Mouse (Mus musculus): Measurements from ENCODE around the gene Ddx21. TPM values are rescaled to one million over a fixed set of nuclear protein-coding genes. Genes with fewer than 3 reads are reported as not detected.

The Ddx21 gene
- polyA plus RNA-seq, 1 experiment, result 2.3 TPM

DNA sequence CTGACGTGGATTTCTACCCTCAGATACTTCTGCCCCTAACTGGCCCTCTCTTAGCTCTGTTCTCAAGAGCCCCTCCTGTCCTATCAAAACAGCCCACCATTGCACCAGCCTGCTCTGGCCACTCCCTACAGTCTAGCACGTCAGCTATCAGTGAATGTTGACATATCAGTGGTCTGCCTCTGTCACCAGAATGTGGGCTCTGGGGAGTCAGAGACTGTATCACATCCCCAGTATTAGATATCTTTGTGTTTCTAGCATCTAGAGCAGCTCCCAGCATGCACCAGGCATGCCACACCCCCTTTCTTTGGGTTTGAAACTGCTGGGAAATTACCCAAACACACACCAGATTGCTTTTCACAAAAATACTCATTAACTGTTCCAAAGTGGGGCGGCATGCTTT is 61.3 kb downstream of the Ddx21 start:
- H3K27ac ChIP-seq (ENCODE audit: insufficient read depth, low read depth, low read length), result no peak overlapping the region
- WGBS, result 55% methylated on average over 3 of the region's 3 CpGs
- no peaks in the 10 kb centered on the region for H3K36me3 ChIP-seq (ENCODE audit: control insufficient read depth, insufficient read depth, low read length)
- TF ChIP-seq CTCF (IDR thresholded peaks at IDR 0.05; ENCODE audit: extremely low read depth, insufficient read length, insufficient replicate concordance, low read depth, low read length), result no peak
- no peak for TF ChIP-seq POLR2A (IDR thresholded peaks at IDR 0.05; ENCODE audit: low read depth, low read length)
- no peaks in the 10 kb centered on the region for H3K4me1 ChIP-seq (ENCODE audit: control insufficient read depth, insufficient read depth, insufficient read length, low read length)
- no peaks in the 10 kb centered on the region for H3K27me3 ChIP-seq (ENCODE audit: control insufficient read depth, insufficient read depth, low read length)
- no peak overlapping the region for H3K4me3 ChIP-seq (ENCODE audit: low read depth, low read length)

DNA sequence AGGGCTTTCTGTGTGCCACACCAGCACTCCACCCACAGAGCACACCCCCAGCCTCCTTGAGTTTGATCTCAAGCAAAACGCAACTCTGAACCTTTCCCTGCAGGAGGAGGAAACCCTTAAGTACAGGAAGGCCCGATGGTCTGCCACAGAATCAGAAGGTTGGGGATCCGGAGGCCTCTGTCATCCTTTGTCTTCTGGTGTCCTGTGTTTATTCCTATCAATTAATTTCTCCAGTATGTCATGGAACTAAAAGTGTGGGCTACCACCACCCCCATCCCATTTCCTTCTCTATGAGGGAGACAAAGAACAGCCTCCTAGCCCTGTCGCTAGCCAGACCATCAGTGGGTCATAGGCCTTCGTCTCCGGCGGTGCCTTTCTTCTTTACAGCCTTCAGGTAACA is 67.6 kb downstream of the Ddx21 start:
- Histone ChIP-seq H3K27me3 (ENCODE audit: control insufficient read depth, insufficient read depth, low read length) (no peaks in the 10 kb centered on the region), H3K4me1 (ENCODE audit: control insufficient read depth, insufficient read depth, insufficient read length, low read length) (peaks cover 3% of the 10 kb centered on the region; the same call in 1 of the 2 replicates), H3K36me3 (ENCODE audit: control insufficient read depth, insufficient read depth, low read length) (no peaks in the 10 kb centered on the region), H3K27ac (ENCODE audit: insufficient read depth, low read depth, low read length) (no peak overlapping the region), H3K4me3 (ENCODE audit: low read depth, low read length) (no peak overlapping the region)
- 73% methylated on average over 7 of the region's 7 CpGs for WGBS
- no peak for TF ChIP-seq POLR2A (IDR thresholded peaks at IDR 0.05; ENCODE audit: low read depth, low read length)

DNA sequence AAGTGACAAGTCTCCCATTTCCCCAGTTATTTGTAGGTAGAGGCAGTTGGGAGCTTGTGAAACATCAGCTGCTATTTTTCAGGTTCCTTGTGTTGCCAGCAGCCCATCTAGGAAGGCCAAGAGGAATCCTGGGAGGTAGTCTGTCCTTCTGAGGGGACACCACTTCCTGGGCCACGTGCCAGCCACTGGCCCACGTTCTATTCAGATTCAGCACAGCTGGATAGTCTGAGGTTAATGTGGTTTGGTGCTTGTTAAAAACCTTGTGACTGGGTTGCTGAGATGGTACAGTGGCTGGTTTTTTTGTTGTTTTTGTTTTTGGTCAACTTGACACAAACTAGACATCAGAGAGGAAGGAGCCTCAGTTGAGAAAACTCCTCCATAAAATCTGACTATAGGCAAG is 69.2 kb downstream of the Ddx21 start:
- H3K36me3 ChIP-seq (ENCODE audit: control insufficient read depth, insufficient read depth, low read length), result no peaks in the 10 kb centered on the region
- no peaks in the 10 kb centered on the region for H3K27me3 ChIP-seq (ENCODE audit: control insufficient read depth, insufficient read depth, low read length)
- 10% methylated on average over 2 of the region's 2 CpGs for WGBS
- TF ChIP-seq CTCF (IDR thresholded peaks at IDR 0.05; ENCODE audit: extremely low read depth, insufficient read length, insufficient replicate concordance, low read depth, low read length), result no peak
- no peak for TF ChIP-seq POLR2A (IDR thresholded peaks at IDR 0.05; ENCODE audit: low read depth, low read length)
- no peak overlapping the region for H3K4me3 ChIP-seq (ENCODE audit: low read depth, low read length)
- peaks cover 5% of the 10 kb centered on the region; the same call in 1 of the 2 replicates for H3K4me1 ChIP-seq (ENCODE audit: control insufficient read depth, insufficient read depth, insufficient read length, low read length)
- no peak overlapping the region for H3K27ac ChIP-seq (ENCODE audit: insufficient read depth, low read depth, low read length)

Other genes with a start within 250 kb of the Ddx21 start
- 9.4 and 10.0 TPM in 2 replicates for gene Hk1, start 222.4 kb downstream of the Ddx21 start, polyA plus RNA-seq (2012; rRNA removed)
- gene Hkdc1, start 179.8 kb downstream of the Ddx21 start, polyA plus RNA-seq (2012; rRNA removed), result 44.7 and 137 TPM in 2 replicates
- 0.05 TPM in 1 of 2 replicates, not detected in the other for gene 4930507D05Rik, start 152.8 kb downstream of the Ddx21 start, polyA plus RNA-seq (2012; rRNA removed)
- 8.4 and 10.9 TPM in 2 replicates for gene Supv3l1, start 152.5 kb downstream of the Ddx21 start, polyA plus RNA-seq (2012; rRNA removed)
- gene Vps26a, start 115.5 kb downstream of the Ddx21 start, polyA plus RNA-seq (2012; rRNA removed), result 1.3 and 3.2 TPM in 2 replicates
- 6.5 and 8.2 TPM in 2 replicates for gene Srgn, start 74.8 kb downstream of the Ddx21 start, polyA plus RNA-seq (2012; rRNA removed)
- gene Kif1bp, start 23.8 kb downstream of the Ddx21 start, polyA plus RNA-seq (2012; rRNA removed), result 21.0 and 21.2 TPM in 2 replicates
- 1.3 and 2.8 TPM in 2 replicates for gene Ddx50, start 48.9 kb upstream of the Ddx21 start, polyA plus RNA-seq (2012; rRNA removed)
- 0.11 and 0.14 TPM in 2 replicates for gene Stox1, start 123.8 kb upstream of the Ddx21 start, polyA plus RNA-seq (2012; rRNA removed)
- gene Ccar1, start 190.0 kb upstream of the Ddx21 start, polyA plus RNA-seq (2012; rRNA removed), result 46.4 and 77.7 TPM in 2 replicates

All from small intestine, adult 2 months (tissue).